28 mouse cellular contexts compared by ENCODE assay signal in genomic region chr14:121873172-121873571, GRCm38 (mm10). TPM values are rescaled to one million over a fixed set of nuclear protein-coding genes. Genes with fewer than 3 reads are reported as not detected.
DNase-seq lines count a peak whose midpoint lies in the region; ATAC-seq and TF ChIP-seq lines count a peak whose summit lies in the region.
"Had no signal": no experiment of that assay in that cellular context is flagged by ENCODE, and none has a peak within 500 bp of the region (broad histone marks: within the 10 kb centered on the region; RNA-seq: fewer than 3 reads in every experiment).

No protein-coding gene starts in this region.

- peaks cover 10 to 52% of the 10 kb centered on the region in 2 experiments for H3K4me1 ChIP-seq in CH12.LX (ENCODE audit: control insufficient read depth in 1 of 2, insufficient read depth in 2 of 2)
- peaks cover 27% of the 10 kb centered on the region for H3K4me1 ChIP-seq in bone marrow macrophage, adult 2 months (ENCODE audit: control insufficient read depth, insufficient read depth, low read length)
- no peaks in the 10 kb centered on the region for H3K4me1 ChIP-seq in stomach, postnatal 0 days (replicated peaks; ENCODE audit: control insufficient read depth, insufficient read depth)
- H3K4me1 ChIP-seq: limb, embryonic 15.5 days had no signal

- peak; percentile 52 for ATAC-seq in monocyte, adult 5-6 weeks (replicated peaks; ENCODE audit: insufficient number of reproducible peaks, low FRiP score, low TSS enrichment, poor library complexity, severe bottlenecking)
- no peak for ATAC-seq in stomach, postnatal 0 days (ENCODE audit: low FRiP score, low TSS enrichment)
- no peak for ATAC-seq in inflammation-experienced regulatory T-cells, adult 6 months
- ATAC-seq: forebrain, embryonic 14.5 days; lung, postnatal 0 days had no signal

- no peak for DNase-seq in CH12.LX (ENCODE audit: extremely low read depth)
- no peak for DNase-seq in stomach, postnatal 0 days (ENCODE audit: low spot score)
- DNase-seq in gastrocnemius, postnatal 14 days = no peak
- DNase-seq in gastrocnemius, postnatal 36 days = no peak
- DNase-seq: adrenal gland, postnatal 10 days; cerebellum, adult 11-12 months; cerebellum, adult 9-11 months; gastrocnemius, postnatal 25 days; heart, postnatal 10 days; kidney, adult 2 months; kidney, postnatal 10 days; liver, embryonic 13.5 days; lung, adult 18-20 months; lung, postnatal 4 days; midbrain, embryonic 14.5 days; right cerebral cortex, adult 18-20 months; thymus, postnatal 4 days had no signal

- no peak for TF ChIP-seq CTCF in CH12.LX (conservative IDR thresholded peaks at IDR 0.05 in 1 of 2, IDR thresholded peaks at IDR 0.05 in 1 of 2; ENCODE audit: low read depth in 2 of 2, low read length in 2 of 2)
- TF ChIP-seq CTCF in bone marrow macrophage, adult 2 months (IDR thresholded peaks at IDR 0.05; ENCODE audit: low read depth, low read length) = no peak
- TF ChIP-seq CTCF in stomach, postnatal 0 days (IDR thresholded peaks at IDR 0.05; ENCODE audit: low read depth) = no peak

- TF ChIP-seq EP300 in CH12.LX (IDR thresholded peaks at IDR 0.05; ENCODE audit: low read length) = peak; percentile 35; the same call in 1 of the 2 replicates
- TF ChIP-seq EP300 in stomach, postnatal 0 days (optimal IDR thresholded peaks at IDR 0.05) = no peak

- no peaks in the 10 kb centered on the region for H3K79me2 ChIP-seq in CH12.LX (replicated peaks; ENCODE audit: control insufficient read depth, extremely low read depth, insufficient read depth, poor library complexity, severe bottlenecking)

- H3K4me3 ChIP-seq in CH12.LX (replicated peaks in 1 of 3; ENCODE audit: low read depth in 2 of 3, low read length in 2 of 3, poor library complexity in 1 of 3) = no peak overlapping the region
- no peak overlapping the region for H3K4me3 ChIP-seq in bone marrow macrophage, adult 2 months (ENCODE audit: insufficient read depth, low read length)
- no peak overlapping the region for H3K4me3 ChIP-seq in stomach, postnatal 0 days (ENCODE audit: low read depth, low read length)
- H3K4me3 ChIP-seq: heart, embryonic 13.5 days; hindbrain, embryonic 15.5 days; limb, embryonic 10.5 days; limb, embryonic 15.5 days; liver, embryonic 13.5 days; neural tube, embryonic 15.5 days had no signal

- no peaks in the 10 kb centered on the region for H3K9me3 ChIP-seq in CH12.LX (replicated peaks; ENCODE audit: low read length)
- no peaks in the 10 kb centered on the region for H3K9me3 ChIP-seq in stomach, postnatal 0 days (ENCODE audit: control insufficient read depth, low read length)
- H3K9me3 ChIP-seq: heart, embryonic 13.5 days; hindbrain, embryonic 15.5 days; limb, embryonic 10.5 days; limb, embryonic 15.5 days; liver, embryonic 13.5 days; neural tube, embryonic 15.5 days had no signal

- no peaks in the 10 kb centered on the region for H3K27me3 ChIP-seq in CH12.LX (replicated peaks)
- H3K27me3 ChIP-seq in stomach, postnatal 0 days (ENCODE audit: control insufficient read depth, insufficient read depth, low read length) = no peaks in the 10 kb centered on the region
- H3K27me3 ChIP-seq: limb, embryonic 15.5 days; liver, embryonic 13.5 days had no signal

- TF ChIP-seq POLR2A in CH12.LX (IDR thresholded peaks at IDR 0.05; ENCODE audit: low read depth, low read length) = no peak
- TF ChIP-seq POLR2A in bone marrow macrophage, adult 2 months (IDR thresholded peaks at IDR 0.05; ENCODE audit: borderline replicate concordance, low read depth, low read length) = no peak

- in situ Hi-C loops in CH12.LX (cut with MboI; ENCODE audit: low pct_ligation_motif_present, low pct_unique_long_range_greater_than_20kb, low sequenced_read_pairs) = no loop called here

- TF ChIP-seq RAD21 in CH12.LX (IDR thresholded peaks at IDR 0.05; ENCODE audit: low read depth, low read length) = no peak

- H3K4me2 ChIP-seq in CH12.LX (ENCODE audit: insufficient read depth, low read depth, poor library complexity, severe bottlenecking) = peak overlapping the region; percentile 76
- H3K4me2 ChIP-seq in stomach, postnatal 0 days (replicated peaks; ENCODE audit: low read depth) = no peak overlapping the region
- H3K4me2 ChIP-seq: heart, embryonic 13.5 days; hindbrain, embryonic 15.5 days; limb, embryonic 15.5 days; liver, embryonic 13.5 days; neural tube, embryonic 15.5 days had no signal

- H3K9ac ChIP-seq in CH12.LX (ENCODE audit: insufficient read depth, low read depth) = peak overlapping the region; percentile 70; the same call in 1 of the 2 replicates
- no peak overlapping the region for H3K9ac ChIP-seq in stomach, postnatal 0 days (ENCODE audit: low read length)
- H3K9ac ChIP-seq: heart, embryonic 13.5 days; hindbrain, embryonic 15.5 days; limb, embryonic 15.5 days; liver, embryonic 13.5 days; neural tube, embryonic 15.5 days had no signal

- intact Hi-C loops in gastrocnemius, postnatal 14 days (cut with DNase I; ENCODE audit: low total_unique reads) = no loop called here
- intact Hi-C loops in gastrocnemius, postnatal 36 days (cut with DNase I) = no loop called here

- H3K36me3 ChIP-seq in CH12.LX (replicated peaks in 1 of 2; ENCODE audit: control insufficient read depth in 1 of 2, insufficient read depth in 1 of 2, low read length in 1 of 2) = no peaks in the 10 kb centered on the region
- no peaks in the 10 kb centered on the region for H3K36me3 ChIP-seq in stomach, postnatal 0 days (ENCODE audit: control insufficient read depth, insufficient read depth, low read length)
- H3K36me3 ChIP-seq: heart, embryonic 13.5 days; hindbrain, embryonic 15.5 days; limb, embryonic 10.5 days; limb, embryonic 15.5 days; liver, embryonic 13.5 days; neural tube, embryonic 15.5 days had no signal

- 46% methylated on average over 2 of the region's 2 CpGs for WGBS in stomach, postnatal 0 days

- dilution Hi-C loops in CH12.LX (cut with MboI; ENCODE audit: extremely low pct_ligation_motif_present, extremely low pct_unique_long_range_greater_than_20kb, low sequenced_read_pairs) = no loop called here

- peak overlapping the region; percentile 23; the same call in 1 of the 2 replicates for H3K27ac ChIP-seq in CH12.LX (ENCODE audit: insufficient read depth, low read depth)
- peak overlapping the region; percentile 65 for H3K27ac ChIP-seq in bone marrow macrophage, adult 2 months (ENCODE audit: insufficient read depth, low read depth, low read length)
- peak overlapping the region; percentile 25 for H3K27ac ChIP-seq in stomach, postnatal 0 days (replicated peaks)
- H3K27ac ChIP-seq: heart, embryonic 13.5 days; hindbrain, embryonic 15.5 days; limb, embryonic 10.5 days; limb, embryonic 15.5 days; liver, embryonic 13.5 days; neural tube, embryonic 15.5 days had no signal

TF ChIP-seq in CH12.LX, 34 proteins besides CTCF, POLR2A, EP300 and RAD21:
- TF ChIP-seq SMC3 (IDR thresholded peaks at IDR 0.05; ENCODE audit: low read depth, low read length) = no peak
- no peak for TF ChIP-seq HCFC1 (IDR thresholded peaks at IDR 0.05; ENCODE audit: low read depth, low read length)
- TF ChIP-seq GABPA (IDR thresholded peaks at IDR 0.05; ENCODE audit: insufficient replicate concordance, low read depth, low read length) = no peak
- TF ChIP-seq POLR2AphosphoS2 (IDR thresholded peaks at IDR 0.05; ENCODE audit: low read depth, low read length) = no peak
- TF ChIP-seq ZC3H11A (IDR thresholded peaks at IDR 0.05; ENCODE audit: low read depth, low read length) = no peak
- 0 out of 2 replicates have a peak, but pooled peaks have one; percentile 17 for TF ChIP-seq SIN3A (IDR thresholded peaks at IDR 0.05; ENCODE audit: low read length)

RNA-seq across cellular contexts. Expression of gene Ubac2, which starts 5.2 kb away (rescaled TPM):
- total RNA-seq in CH12.LX (2012; rRNA removed) (30.8 and 32.8 TPM in 2 replicates), CH12.LX (2014; rRNA removed) (39.7 and 40.1 TPM in 2 replicates)
- 32.6 and 35.5 TPM in 2 replicates for polyA plus RNA-seq in CH12.LX (2012; ENCODE audit: insufficient read length, low read depth)
- polyA plus RNA-seq in bone marrow macrophage, adult 2 months (2012; ENCODE audit: insufficient read depth, insufficient read length, missing spikeins) = 41.2 and 49.0 TPM in 2 replicates
- total RNA-seq in monocyte, adult 5-6 weeks (2017) = 25.2 to 53.9 TPM (median 36.5 TPM) in 3 replicates
- 38.5 and 38.6 TPM in 2 replicates for polyA plus RNA-seq in stomach, postnatal 0 days (2015; fragmentation: Nextera tagmentation; extraction: Ambion mirVana)
- 10 to 100 TPM; 18.2 to 20.8 TPM for total RNA-seq in gastrocnemius, postnatal 14 days (2021)
- 10 to 100 TPM; 47.9 to 88.3 (median 78.9) TPM for polyA plus RNA-seq in inflammation-experienced regulatory T-cells, adult 6 months (2017; shearing (Covaris generic))
- total RNA-seq in gastrocnemius, postnatal 36 days (2021) = 10 to 100 TPM; 25.3 to 27.3 TPM

RNA-seq across cellular contexts. Expression of gene Gpr18, which starts 42.4 kb away (rescaled TPM):
- 26.8 and 33.5 TPM in 2 replicates for total RNA-seq in CH12.LX (2012; rRNA removed)
- 32.5 and 37.0 TPM in 2 replicates for total RNA-seq in CH12.LX (2014; rRNA removed)
- 37.8 and 46.2 TPM in 2 replicates for polyA plus RNA-seq in CH12.LX (2012; ENCODE audit: insufficient read length, low read depth)
- polyA plus RNA-seq in bone marrow macrophage, adult 2 months (2012; ENCODE audit: insufficient read depth, insufficient read length, missing spikeins) = 6.5 and 6.8 TPM in 2 replicates
- total RNA-seq in monocyte, adult 5-6 weeks (2017) = 31.4 to 45.9 TPM (median 34.6 TPM) in 3 replicates
- polyA plus RNA-seq in stomach, postnatal 0 days (2015; fragmentation: Nextera tagmentation; extraction: Ambion mirVana) = 0.06 and 0.08 TPM in 2 replicates
- total RNA-seq in gastrocnemius, postnatal 14 days (2021) = not detected
- 10 to 100 TPM; 51.6 to 79.6 (median 77.9) TPM for polyA plus RNA-seq in inflammation-experienced regulatory T-cells, adult 6 months (2017; shearing (Covaris generic))
- total RNA-seq in gastrocnemius, postnatal 36 days (2021) = not detected
- total RNA-seq: gastrocnemius, postnatal 25 days; left cerebral cortex, postnatal 10 days had no signal
- polyA plus RNA-seq: forebrain, embryonic 14.5 days; heart, embryonic 13.5 days; liver, embryonic 13.5 days; midbrain, embryonic 14.5 days; neural tube, embryonic 15.5 days had no signal

Comparison
In these comparisons a context has a peak if more than half of its experiments do, and no peak if none do; other contexts are left out.
1. RNA of gene Gpr18, which starts 42.4 kb away (total RNA-seq): 26.8 to 37.0 TPM in CH12.LX and 31.4 to 45.9 TPM in monocyte, adult 5-6 weeks; not detected in gastrocnemius, postnatal 36 days and not detected in gastrocnemius, postnatal 14 days; every median in the first group is over 10 times any median in the second.
2. Peak in every context shown above with its lines, with median percentiles within 50 percentile points of each other: H3K27ac ChIP-seq.